Mouse (Mus musculus): ENCODE data around the gene Dctn1. TPM values are rescaled to one million over a fixed set of nuclear protein-coding genes. Genes with fewer than 3 reads are reported as not detected.
A peak's percentile ranks its signal among the peaks of the same experiment; 100 is the strongest.
"Not testable (repeated sequence)": the region's sequence is repeated elsewhere in the genome, so short reads cannot be mapped to it uniquely, and the experiment has no call there.

Gene Dctn1
- total RNA-seq, 1 experiment from 2014 or later, result 70.9 TPM

DNA sequence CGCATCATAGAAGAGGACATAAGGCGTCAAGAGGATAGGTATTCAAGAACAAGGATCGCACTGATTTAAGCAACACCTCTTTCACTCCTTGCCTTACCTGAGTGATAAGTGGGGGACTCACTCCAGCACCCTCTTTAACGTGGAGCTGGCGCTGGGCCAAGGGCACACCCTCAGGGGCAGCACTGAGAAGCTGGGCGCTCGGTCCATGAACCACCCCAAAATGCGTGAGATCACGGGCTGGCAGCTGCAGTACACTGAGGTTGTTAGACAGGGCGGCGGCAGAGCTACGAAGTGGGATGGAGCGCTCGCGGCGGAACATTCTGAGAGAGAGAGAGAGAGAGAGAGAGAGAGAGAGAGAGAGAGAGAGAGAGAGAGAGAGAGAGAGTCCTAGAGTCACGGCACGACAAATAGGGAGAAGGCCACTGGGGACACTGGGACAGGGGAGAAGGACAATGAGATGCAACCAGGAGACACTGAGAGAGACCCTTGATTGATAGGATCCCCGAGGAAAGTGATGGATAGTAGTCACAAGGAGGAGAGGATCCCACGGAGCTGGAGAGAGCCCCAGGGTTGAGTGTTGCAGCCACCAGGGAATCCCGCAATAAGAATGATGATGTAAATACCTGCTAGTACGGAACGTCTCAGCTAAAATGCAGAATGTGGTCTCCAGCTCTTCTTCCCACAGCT is 10.0 kb upstream of the Dctn1 start:
- peak in 1 of 2 experiments; percentile 25; a peak in 1 of 4 replicates for ATAC-seq (replicated peaks in 1 of 2; ENCODE audit: insufficient read depth in 1 of 2, low FRiP score in 2 of 2, low TSS enrichment in 1 of 2, low read depth in 1 of 2, poor library complexity in 2 of 2, severe bottlenecking in 2 of 2)

DNA sequence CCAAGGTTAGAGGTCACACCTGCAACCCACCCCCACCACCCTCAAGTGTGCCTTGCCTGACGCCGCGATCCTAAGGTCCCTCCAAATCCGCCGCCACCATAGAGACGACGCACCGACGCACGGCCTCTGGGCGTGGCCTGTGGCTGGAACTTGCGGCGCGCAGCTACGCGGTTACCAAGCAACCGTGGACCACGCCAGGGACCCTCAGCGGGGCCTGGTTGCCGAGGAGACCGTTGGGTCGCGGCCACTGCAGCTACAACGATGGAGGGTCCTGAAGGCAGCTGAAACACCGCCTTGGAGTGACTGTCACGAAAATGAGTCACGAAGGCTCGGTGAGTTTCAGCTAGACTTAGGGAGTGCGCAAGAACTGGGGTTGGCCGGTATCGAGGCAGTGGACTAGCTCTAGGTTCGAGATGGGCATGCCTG is 9.4 kb upstream of the Dctn1 start, which contains the start of the genes Wdr54 and 1700003E16Rik:
Gene Wdr54 (minus strand): TSS at position 139 of the 426 bp plus-strand sequence.
Gene 1700003E16Rik (plus strand): TSS at position 146 of the 426 bp plus-strand sequence.
- peak; percentile 75 to 77 for ATAC-seq (replicated peaks in 1 of 2; ENCODE audit: insufficient read depth in 1 of 2, low FRiP score in 2 of 2, low TSS enrichment in 1 of 2, low read depth in 1 of 2, poor library complexity in 2 of 2, severe bottlenecking in 2 of 2)

- ATAC-seq (replicated peaks in 1 of 2; ENCODE audit: insufficient read depth in 1 of 2, low FRiP score in 2 of 2, low TSS enrichment in 1 of 2, low read depth in 1 of 2, poor library complexity in 2 of 2, severe bottlenecking in 2 of 2), result not testable (repeated sequence)
Observed at GRCm38 (mm10) chr6:83159456-83159855, 6.3 kb upstream of the Dctn1 start.

DNA sequence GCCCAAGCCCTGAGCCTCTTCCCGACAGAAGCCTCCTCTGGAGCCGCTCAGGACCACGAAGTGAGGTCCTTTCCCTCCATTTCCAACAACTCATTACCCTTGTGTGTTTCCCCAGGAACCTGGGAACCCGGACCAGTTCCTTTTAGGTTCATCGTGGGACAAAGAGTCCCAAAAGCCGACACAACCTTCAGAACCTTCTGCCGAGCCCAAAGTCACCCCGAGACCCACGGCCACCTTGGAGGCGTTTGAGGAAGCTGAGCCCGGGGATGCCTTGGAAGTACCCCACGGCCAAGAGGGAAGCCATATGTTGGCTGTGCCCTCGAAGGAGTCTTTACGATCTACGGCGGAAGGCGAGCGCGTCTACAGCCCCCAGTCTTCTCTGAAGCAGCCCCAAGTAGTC is 4.3 kb upstream of the Dctn1 start:
- ATAC-seq (replicated peaks in 1 of 2; ENCODE audit: insufficient read depth in 1 of 2, low FRiP score in 2 of 2, low TSS enrichment in 1 of 2, low read depth in 1 of 2, poor library complexity in 2 of 2, severe bottlenecking in 2 of 2), result no peak

- no peak for ATAC-seq (replicated peaks in 1 of 2; ENCODE audit: insufficient read depth in 1 of 2, low FRiP score in 2 of 2, low TSS enrichment in 1 of 2, low read depth in 1 of 2, poor library complexity in 2 of 2, severe bottlenecking in 2 of 2)
Observed at GRCm38 (mm10) chr6:83161921-83162641, 3.6 kb upstream of the Dctn1 start.

- ATAC-seq (replicated peaks in 1 of 2; ENCODE audit: insufficient read depth in 1 of 2, low FRiP score in 2 of 2, low TSS enrichment in 1 of 2, low read depth in 1 of 2, poor library complexity in 2 of 2, severe bottlenecking in 2 of 2), result 0 out of 4 replicates have a peak, but pooled peaks of 1 of the 2 experiments have one; percentile 38
Observed at GRCm38 (mm10) chr6:83162701-83163100, 3.0 kb upstream of the Dctn1 start.

- ATAC-seq (replicated peaks in 1 of 2; ENCODE audit: insufficient read depth in 1 of 2, low FRiP score in 2 of 2, low TSS enrichment in 1 of 2, low read depth in 1 of 2, poor library complexity in 2 of 2, severe bottlenecking in 2 of 2), result peak; percentile 14 to 19; a peak in 1 of 4 replicates
Observed at GRCm38 (mm10) chr6:83165026-83165606, 604 bp upstream of the Dctn1 start.

DNA sequence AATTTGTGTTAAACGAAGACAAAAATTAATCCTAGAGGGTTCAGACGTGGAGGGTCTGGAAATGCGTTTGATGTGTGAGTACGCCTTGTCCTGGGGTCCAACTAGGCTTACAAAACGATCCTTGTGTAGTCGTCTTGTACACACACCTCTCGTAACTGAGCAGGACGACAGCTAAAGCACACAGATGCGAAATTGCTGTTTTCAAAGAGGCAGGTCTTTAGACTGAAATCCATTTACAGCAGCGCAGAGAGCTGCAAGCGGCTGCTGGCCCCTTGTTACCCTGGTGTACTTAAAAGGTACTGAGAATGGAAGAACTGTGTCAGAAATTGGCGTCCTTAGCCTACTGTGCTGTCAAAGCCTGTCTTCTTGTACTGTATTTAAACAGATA is 517 bp downstream of the Dctn1 start:
- no peak; a peak in 1 of 4 replicates for ATAC-seq (replicated peaks in 1 of 2; ENCODE audit: insufficient read depth in 1 of 2, low FRiP score in 2 of 2, low TSS enrichment in 1 of 2, low read depth in 1 of 2, poor library complexity in 2 of 2, severe bottlenecking in 2 of 2)

DNA sequence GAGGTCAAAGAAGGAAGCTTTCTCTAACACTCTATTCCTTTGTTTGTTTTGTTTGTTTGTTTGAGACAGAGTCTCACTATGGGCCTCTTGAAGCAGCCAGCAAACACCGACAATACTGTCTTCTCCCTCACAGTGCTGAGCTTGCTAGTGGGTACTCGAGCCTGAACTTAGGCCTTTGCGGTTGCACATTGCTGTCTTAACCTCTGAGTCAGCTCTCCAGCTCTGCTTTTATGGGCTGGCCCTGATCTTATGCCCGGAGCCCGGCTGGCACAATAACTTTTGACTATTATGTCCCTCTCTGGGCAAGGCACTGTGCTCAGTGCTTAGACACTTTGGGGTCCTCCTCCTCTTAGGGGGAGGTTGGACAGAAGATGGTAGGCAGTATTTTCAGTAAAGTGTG is 4.2 kb downstream of the Dctn1 start:
- no peak for ATAC-seq (replicated peaks in 1 of 2; ENCODE audit: insufficient read depth in 1 of 2, low FRiP score in 2 of 2, low TSS enrichment in 1 of 2, low read depth in 1 of 2, poor library complexity in 2 of 2, severe bottlenecking in 2 of 2)

- ATAC-seq (replicated peaks in 1 of 2; ENCODE audit: insufficient read depth in 1 of 2, low FRiP score in 2 of 2, low TSS enrichment in 1 of 2, low read depth in 1 of 2, poor library complexity in 2 of 2, severe bottlenecking in 2 of 2), result no peak
Observed at GRCm38 (mm10) chr6:83171063-83171462, 5.3 kb downstream of the Dctn1 start.

GRCm38 (mm10) chr6:83172240-83172920 is 6.7 kb downstream of the Dctn1 start:
- ATAC-seq (replicated peaks in 1 of 2; ENCODE audit: insufficient read depth in 1 of 2, low FRiP score in 2 of 2, low TSS enrichment in 1 of 2, low read depth in 1 of 2, poor library complexity in 2 of 2, severe bottlenecking in 2 of 2), result no peak

DNA sequence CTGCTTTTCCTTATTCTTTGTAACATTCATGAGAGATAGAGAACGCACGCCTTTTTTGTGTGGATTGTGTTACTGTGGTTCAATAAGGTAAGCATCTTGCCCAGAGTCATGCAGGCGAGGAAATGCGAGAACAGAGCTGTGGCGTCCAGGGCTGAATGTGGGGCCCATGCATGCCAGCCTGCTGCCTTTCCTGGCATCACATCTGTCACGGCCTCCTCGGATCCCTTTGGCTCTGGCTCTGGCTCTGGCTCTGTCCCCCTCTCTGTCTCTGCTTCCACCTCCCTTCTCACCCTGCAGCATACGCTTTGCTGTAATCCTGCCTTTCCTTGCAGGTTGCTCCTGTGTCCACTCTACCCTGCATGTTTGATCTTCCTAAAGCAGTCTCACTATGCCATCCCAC is 10.3 kb downstream of the Dctn1 start:
- no peak for ATAC-seq (replicated peaks in 1 of 2; ENCODE audit: insufficient read depth in 1 of 2, low FRiP score in 2 of 2, low TSS enrichment in 1 of 2, low read depth in 1 of 2, poor library complexity in 2 of 2, severe bottlenecking in 2 of 2)

DNA sequence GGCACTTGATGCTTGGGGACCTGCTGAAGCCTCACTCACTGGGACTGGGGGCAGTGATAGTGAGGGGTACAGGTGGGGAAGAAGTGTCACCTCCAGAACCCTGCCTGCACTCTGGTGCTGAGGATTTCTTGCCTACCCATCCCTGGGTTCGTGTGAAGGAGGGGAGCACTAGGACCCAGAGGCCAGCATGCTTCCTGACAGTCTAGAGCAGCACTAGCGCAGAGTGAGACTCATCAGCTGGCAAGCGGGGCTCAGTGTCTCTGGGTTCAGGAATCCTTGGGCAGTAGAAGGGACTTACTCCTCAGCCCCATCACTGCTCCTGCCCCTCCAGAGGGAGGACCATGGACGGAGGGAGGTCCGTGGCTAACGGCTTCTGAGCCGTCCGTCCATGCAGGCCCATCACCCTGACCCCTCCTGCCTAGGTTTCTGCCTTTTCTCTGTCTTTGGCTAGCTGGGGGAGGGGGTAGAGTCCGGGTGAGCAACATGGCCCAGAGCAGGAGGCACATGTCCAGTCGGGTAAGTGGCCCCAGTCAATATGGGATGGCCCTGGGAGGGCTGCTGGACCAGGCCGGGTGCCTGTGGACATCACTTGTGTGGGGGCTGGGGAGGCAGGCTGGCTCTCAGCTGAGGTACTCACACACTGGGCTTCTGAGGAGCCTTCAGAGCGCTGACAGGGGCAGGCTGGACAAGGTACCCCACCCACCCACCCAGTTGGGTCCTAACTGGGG is 13.8 kb downstream of the Dctn1 start:
- no peak for ATAC-seq (replicated peaks in 1 of 2; ENCODE audit: insufficient read depth in 1 of 2, low FRiP score in 2 of 2, low TSS enrichment in 1 of 2, low read depth in 1 of 2, poor library complexity in 2 of 2, severe bottlenecking in 2 of 2)

DNA sequence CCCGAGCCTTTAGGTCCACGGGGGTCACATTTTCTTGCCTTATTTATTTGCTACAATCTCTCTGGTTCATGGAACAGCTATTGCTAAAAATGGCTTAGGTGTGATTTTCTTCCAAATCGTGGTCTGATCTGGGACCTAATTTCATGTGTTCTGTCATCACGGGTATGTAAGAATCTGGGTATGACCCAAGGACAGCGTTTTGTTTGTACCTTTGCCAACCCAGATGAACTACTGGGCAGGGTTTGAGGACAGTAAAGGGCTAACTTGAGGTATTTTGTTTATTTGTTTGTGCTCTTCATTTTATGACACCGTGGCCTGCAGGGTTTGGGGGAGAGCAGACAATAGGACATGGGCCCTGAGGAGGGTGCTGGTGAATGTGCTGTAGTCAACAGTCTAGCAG is 14.9 kb downstream of the Dctn1 start:
- no peak for ATAC-seq (replicated peaks in 1 of 2; ENCODE audit: insufficient read depth in 1 of 2, low FRiP score in 2 of 2, low TSS enrichment in 1 of 2, low read depth in 1 of 2, poor library complexity in 2 of 2, severe bottlenecking in 2 of 2)

DNA sequence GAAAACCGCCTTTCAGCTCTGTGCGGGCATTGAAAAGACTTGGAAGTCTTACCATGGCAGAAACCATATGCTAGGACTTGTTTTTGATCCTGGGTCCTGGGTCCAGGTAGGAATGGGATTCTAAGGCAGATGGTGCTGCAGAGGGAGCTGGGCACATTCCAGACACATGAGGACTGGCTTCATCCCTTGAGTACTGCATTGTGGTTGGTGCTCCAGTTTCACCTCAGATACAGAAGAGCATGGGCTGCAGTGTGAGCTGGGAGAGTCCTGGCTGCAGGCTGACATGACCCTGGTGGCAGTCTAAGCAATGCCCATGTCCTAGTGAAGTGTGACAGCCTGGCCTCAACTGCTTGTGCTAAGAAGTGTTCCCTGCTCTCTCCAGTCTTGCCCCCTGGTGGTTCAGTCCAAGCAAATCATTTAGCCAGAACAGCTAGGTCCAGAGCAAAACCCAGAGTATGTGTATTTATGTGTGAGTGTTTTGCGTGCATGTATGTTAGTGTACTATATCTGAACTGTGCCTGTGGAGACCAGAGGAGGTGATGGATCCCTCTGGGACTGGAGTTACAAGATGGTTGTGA is 19.2 kb downstream of the Dctn1 start:
- ATAC-seq (replicated peaks in 1 of 2; ENCODE audit: insufficient read depth in 1 of 2, low FRiP score in 2 of 2, low TSS enrichment in 1 of 2, low read depth in 1 of 2, poor library complexity in 2 of 2, severe bottlenecking in 2 of 2), result peak in 1 of 2 experiments; percentile 33; a peak in 1 of 4 replicates

DNA sequence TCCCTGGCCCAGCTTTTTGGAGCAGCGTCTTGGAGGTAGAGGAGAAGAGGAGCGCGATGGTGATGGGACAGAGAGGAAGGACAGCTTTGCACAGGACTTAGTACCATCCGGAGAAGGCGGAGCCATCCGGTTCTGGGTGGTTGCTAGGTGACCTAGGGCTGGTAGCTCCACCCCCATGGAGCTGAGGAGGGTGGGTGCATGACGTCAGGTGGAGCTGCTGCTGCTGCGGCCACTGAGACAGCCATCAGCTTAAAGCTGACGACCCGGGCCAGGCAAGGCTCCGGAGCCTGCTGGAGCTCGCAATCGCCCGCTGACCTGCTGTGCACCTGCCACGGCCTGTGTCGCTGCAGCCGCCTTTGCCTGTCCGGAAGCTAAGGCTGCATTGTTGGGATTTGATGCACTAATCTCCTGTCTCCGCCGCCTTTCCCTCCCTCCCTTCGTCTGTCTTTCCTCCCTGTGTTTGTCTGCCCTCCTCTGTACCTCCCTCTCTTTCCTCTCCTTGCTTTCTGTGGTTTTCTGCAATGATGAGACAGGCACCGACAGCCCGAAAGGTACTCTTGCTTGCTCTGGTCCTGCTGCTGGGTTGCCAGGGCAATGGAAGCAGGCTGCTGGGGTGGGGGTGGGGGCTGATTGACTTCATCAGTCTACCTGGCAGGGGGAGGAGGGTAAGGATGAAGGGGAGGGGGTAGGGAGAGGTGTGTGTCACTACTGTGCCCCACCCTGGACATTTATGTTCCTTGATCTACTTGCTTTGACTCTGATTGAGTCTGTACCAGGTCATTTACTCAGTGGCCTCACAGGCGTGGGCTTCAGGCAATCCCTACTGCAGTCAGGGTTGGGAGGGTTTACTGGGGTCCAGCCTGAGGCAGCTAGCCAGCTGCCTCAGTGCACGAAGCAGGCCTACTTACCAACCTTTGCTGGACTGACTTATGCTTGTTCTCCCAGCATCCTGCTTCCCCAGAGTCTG is 20.5 kb downstream of the Dctn1 start:
- ATAC-seq (replicated peaks in 1 of 2; ENCODE audit: insufficient read depth in 1 of 2, low FRiP score in 2 of 2, low TSS enrichment in 1 of 2, low read depth in 1 of 2, poor library complexity in 2 of 2, severe bottlenecking in 2 of 2), result peak; percentile 72 to 73
